Mouse (Mus musculus): ENCODE results near the gene Miip. TPM values are rescaled to one million over a fixed set of nuclear protein-coding genes. Genes with fewer than 3 reads are reported as not detected.
"Not testable (repeated sequence)": the region's sequence is repeated elsewhere in the genome, so short reads cannot be mapped to it uniquely, and the experiment has no call there.

The Miip gene
- polyA plus RNA-seq, 1 experiment, result 4.0 TPM

GRCm38 (mm10) chr4:147884138-147884537, 15.5 kb upstream of the Miip start:
- Histone ChIP-seq H3K27ac (replicated peaks; ENCODE audit: low read depth, low read length) (no peak overlapping the region), H3K4me1 (ENCODE audit: control insufficient read depth, insufficient read depth, insufficient read length, low read length) (no peaks in the 10 kb centered on the region), H3K4me3 (ENCODE audit: insufficient read depth, low read depth, low read length) (no peak overlapping the region)

GRCm38 (mm10) chr4:147883041-147883440, 14.4 kb upstream of the Miip start:
- Histone ChIP-seq H3K4me3 (ENCODE audit: insufficient read depth, low read depth, low read length) (no peak overlapping the region), H3K27ac (replicated peaks; ENCODE audit: low read depth, low read length) (no peak overlapping the region), H3K4me1 (ENCODE audit: control insufficient read depth, insufficient read depth, insufficient read length, low read length) (no peaks in the 10 kb centered on the region)

- H3K4me1 ChIP-seq (ENCODE audit: control insufficient read depth, insufficient read depth, insufficient read length, low read length), result no peaks in the 10 kb centered on the region
- no peak overlapping the region for H3K27ac ChIP-seq (replicated peaks; ENCODE audit: low read depth, low read length)
- no peak overlapping the region for H3K4me3 ChIP-seq (ENCODE audit: insufficient read depth, low read depth, low read length)
These were observed 13.2 kb upstream of the Miip start for GRCm38 (mm10) chr4:147881792-147882191.

- Histone ChIP-seq H3K27ac (replicated peaks; ENCODE audit: low read depth, low read length) (no peak overlapping the region), H3K4me1 (ENCODE audit: control insufficient read depth, insufficient read depth, insufficient read length, low read length) (no peaks in the 10 kb centered on the region), H3K4me3 (ENCODE audit: insufficient read depth, low read depth, low read length) (no peak overlapping the region)
These were observed 11.2 kb upstream of the Miip start for GRCm38 (mm10) chr4:147879865-147880264.

GRCm38 (mm10) chr4:147879456-147879855, 10.8 kb upstream of the Miip start:
- Histone ChIP-seq H3K4me3 (ENCODE audit: insufficient read depth, low read depth, low read length) (no peak overlapping the region), H3K4me1 (ENCODE audit: control insufficient read depth, insufficient read depth, insufficient read length, low read length) (no peaks in the 10 kb centered on the region), H3K27ac (replicated peaks; ENCODE audit: low read depth, low read length) (no peak overlapping the region)

- no peak overlapping the region for H3K4me3 ChIP-seq (ENCODE audit: insufficient read depth, low read depth, low read length)
These were observed 9.9 kb upstream of the Miip start for GRCm38 (mm10) chr4:147878537-147878936.

GRCm38 (mm10) chr4:147875852-147876575, 7.4 kb upstream of the Miip start:
- no peaks in the 10 kb centered on the region for H3K4me1 ChIP-seq (ENCODE audit: control insufficient read depth, insufficient read depth, insufficient read length, low read length)
- H3K27ac ChIP-seq (replicated peaks; ENCODE audit: low read depth, low read length), result no peak overlapping the region
- H3K4me3 ChIP-seq (ENCODE audit: insufficient read depth, low read depth, low read length), result no peak overlapping the region

More at GRCm38 (mm10) chr4:147878537-147878936, 9.9 kb upstream of the Miip start:
- no peak overlapping the region for H3K27ac ChIP-seq (replicated peaks; ENCODE audit: low read depth, low read length)
- H3K4me1 ChIP-seq (ENCODE audit: control insufficient read depth, insufficient read depth, insufficient read length, low read length), result no peaks in the 10 kb centered on the region

GRCm38 (mm10) chr4:147869238-147869637, 622 bp upstream of the Miip start:
- Histone ChIP-seq H3K27ac (replicated peaks; ENCODE audit: low read depth, low read length) (peak overlapping the region; percentile 35; the same call in 1 of the 2 replicates), H3K4me1 (ENCODE audit: control insufficient read depth, insufficient read depth, insufficient read length, low read length) (peaks cover 11% of the 10 kb centered on the region; the same call in 1 of the 2 replicates)

GRCm38 (mm10) chr4:147867563-147868449, 810 bp downstream of the Miip start:
- H3K4me3 ChIP-seq (ENCODE audit: insufficient read depth, low read depth, low read length), result peak overlapping the region; percentile 69
- peaks cover 11% of the 10 kb centered on the region; the same call in 1 of the 2 replicates for H3K4me1 ChIP-seq (ENCODE audit: control insufficient read depth, insufficient read depth, insufficient read length, low read length)
- no peak overlapping the region; the same call in 1 of the 2 replicates for H3K27ac ChIP-seq (replicated peaks; ENCODE audit: low read depth, low read length)

More at GRCm38 (mm10) chr4:147869238-147869637, 622 bp upstream of the Miip start:
- H3K4me3 ChIP-seq (ENCODE audit: insufficient read depth, low read depth, low read length), result peak overlapping the region; percentile 69

GRCm38 (mm10) chr4:147866793-147867192, 1.8 kb downstream of the Miip start:
- peaks cover 11% of the 10 kb centered on the region; the same call in 1 of the 2 replicates for H3K4me1 ChIP-seq (ENCODE audit: control insufficient read depth, insufficient read depth, insufficient read length, low read length)
- H3K4me3 ChIP-seq (ENCODE audit: insufficient read depth, low read depth, low read length); H3K27ac ChIP-seq (replicated peaks; ENCODE audit: low read depth, low read length): not testable (repeated sequence)

GRCm38 (mm10) chr4:147866056-147866455, 2.6 kb downstream of the Miip start:
- Histone ChIP-seq H3K4me1 (ENCODE audit: control insufficient read depth, insufficient read depth, insufficient read length, low read length) (peaks cover 11% of the 10 kb centered on the region; the same call in 1 of the 2 replicates), H3K27ac (replicated peaks; ENCODE audit: low read depth, low read length) (no peak overlapping the region), H3K4me3 (ENCODE audit: insufficient read depth, low read depth, low read length) (no peak overlapping the region)

GRCm38 (mm10) chr4:147865651-147866050, 3.0 kb downstream of the Miip start:
- no peak overlapping the region for H3K27ac ChIP-seq (replicated peaks; ENCODE audit: low read depth, low read length)
- H3K4me1 ChIP-seq (ENCODE audit: control insufficient read depth, insufficient read depth, insufficient read length, low read length), result peaks cover 11% of the 10 kb centered on the region; the same call in 1 of the 2 replicates
- no peak overlapping the region for H3K4me3 ChIP-seq (ENCODE audit: insufficient read depth, low read depth, low read length)

- H3K27ac ChIP-seq (replicated peaks; ENCODE audit: low read depth, low read length), result no peak overlapping the region
- no peak overlapping the region for H3K4me3 ChIP-seq (ENCODE audit: insufficient read depth, low read depth, low read length)
- H3K4me1 ChIP-seq (ENCODE audit: control insufficient read depth, insufficient read depth, insufficient read length, low read length), result no peaks in the 10 kb centered on the region
These were observed 6.6 kb downstream of the Miip start for GRCm38 (mm10) chr4:147862051-147862450.

- no peak overlapping the region for H3K27ac ChIP-seq (replicated peaks; ENCODE audit: low read depth, low read length)
These were observed 17.8 kb downstream of the Miip start for GRCm38 (mm10) chr4:147850776-147851175.

GRCm38 (mm10) chr4:147848584-147848991, 20.0 kb downstream of the Miip start:
- H3K27ac ChIP-seq (replicated peaks; ENCODE audit: low read depth, low read length), result peak overlapping the region; percentile 72
- H3K4me3 ChIP-seq (ENCODE audit: insufficient read depth, low read depth, low read length), result peak overlapping the region; percentile 63
- no peaks in the 10 kb centered on the region; the same call in 1 of the 2 replicates for H3K4me1 ChIP-seq (ENCODE audit: control insufficient read depth, insufficient read depth, insufficient read length, low read length)

More at GRCm38 (mm10) chr4:147850776-147851175, 17.8 kb downstream of the Miip start:
- no peak overlapping the region for H3K4me3 ChIP-seq (ENCODE audit: insufficient read depth, low read depth, low read length)
- H3K4me1 ChIP-seq (ENCODE audit: control insufficient read depth, insufficient read depth, insufficient read length, low read length), result no peaks in the 10 kb centered on the region; the same call in 1 of the 2 replicates
